Comparison of ENCODE assay signal across 8 mouse cellular contexts in genomic region chr10:75059396-75059795, GRCm38 (mm10). TPM values are rescaled to one million over a fixed set of nuclear protein-coding genes. Genes with fewer than 3 reads are reported as not detected.
DNase-seq lines count a peak whose midpoint lies in the region; ATAC-seq and TF ChIP-seq lines count a peak whose summit lies in the region.

No protein-coding gene starts in this region.

- no peaks in the 10 kb centered on the region for H3K36me3 ChIP-seq in embryonic facial prominence, embryonic 12.5 days
- no peaks in the 10 kb centered on the region for H3K36me3 ChIP-seq in heart, embryonic 11.5 days (ENCODE audit: control insufficient read depth, insufficient read depth, low read length)
- no peaks in the 10 kb centered on the region for H3K36me3 ChIP-seq in kidney, embryonic 14.5 days (ENCODE audit: control insufficient read depth, insufficient read depth, low read length)
- H3K36me3 ChIP-seq in midbrain, postnatal 0 days (ENCODE audit: insufficient read depth, low read length), result no peaks in the 10 kb centered on the region
- no peaks in the 10 kb centered on the region for H3K36me3 ChIP-seq in stomach, embryonic 14.5 days (ENCODE audit: control insufficient read depth, insufficient read depth, low read length)

- WGBS in embryonic facial prominence, embryonic 12.5 days, result under 1% methylated on average over 11 of the region's 11 CpGs
- WGBS in heart, embryonic 11.5 days (ENCODE audit: insufficient replicate concordance), result under 1% methylated on average over 11 of the region's 11 CpGs
- WGBS in kidney, embryonic 14.5 days, result 2% methylated on average over 11 of the region's 11 CpGs
- WGBS in midbrain, postnatal 0 days, result 2% methylated on average over 11 of the region's 11 CpGs
- WGBS in stomach, embryonic 14.5 days, result under 1% methylated on average over 11 of the region's 11 CpGs

- peak; percentile 88 for DNase-seq in 3T3-L1 (ENCODE audit: low read depth, low spot score)
- peak; percentile 78 for DNase-seq in adrenal gland, postnatal 14 days
- peak; percentile 56 for DNase-seq in liver
- peak; percentile 91 for DNase-seq in midbrain, postnatal 0 days (ENCODE audit: low spot score)

- no peaks in the 10 kb centered on the region for H3K27me3 ChIP-seq in embryonic facial prominence, embryonic 12.5 days
- H3K27me3 ChIP-seq in heart, embryonic 11.5 days (ENCODE audit: control insufficient read depth, insufficient read depth, low read length), result peaks cover 10% of the 10 kb centered on the region
- H3K27me3 ChIP-seq in kidney, embryonic 14.5 days (ENCODE audit: control insufficient read depth, insufficient read depth, low read length), result no peaks in the 10 kb centered on the region
- H3K27me3 ChIP-seq in midbrain, postnatal 0 days (ENCODE audit: insufficient read depth, low read length), result no peaks in the 10 kb centered on the region
- H3K27me3 ChIP-seq in stomach, embryonic 14.5 days (ENCODE audit: control insufficient read depth, insufficient read depth, low read length), result no peaks in the 10 kb centered on the region

- no peak overlapping the region for H3K27ac ChIP-seq in embryonic facial prominence, embryonic 12.5 days
- no peak overlapping the region for H3K27ac ChIP-seq in heart, embryonic 11.5 days (ENCODE audit: low read depth, low read length)
- H3K27ac ChIP-seq in kidney, embryonic 14.5 days (ENCODE audit: low read depth, low read length), result no peak overlapping the region
- H3K27ac ChIP-seq in midbrain, postnatal 0 days (ENCODE audit: low read depth, low read length), result 0 out of 2 replicates have a peak overlapping the region, but pooled peaks have one; percentile 4
- no peak overlapping the region for H3K27ac ChIP-seq in stomach, embryonic 14.5 days (ENCODE audit: low read length)

- no peaks in the 10 kb centered on the region for H3K9me3 ChIP-seq in embryonic facial prominence, embryonic 12.5 days
- H3K9me3 ChIP-seq in heart, embryonic 11.5 days (replicated peaks; ENCODE audit: control insufficient read depth, low read length), result no peaks in the 10 kb centered on the region
- H3K9me3 ChIP-seq in kidney, embryonic 14.5 days (ENCODE audit: control insufficient read depth, low read length), result no peaks in the 10 kb centered on the region
- H3K9me3 ChIP-seq in midbrain, postnatal 0 days (ENCODE audit: low read length), result no peaks in the 10 kb centered on the region
- no peaks in the 10 kb centered on the region for H3K9me3 ChIP-seq in stomach, embryonic 14.5 days (ENCODE audit: control insufficient read depth, low read depth, low read length)

- TF ChIP-seq CTCF in midbrain, postnatal 0 days (IDR thresholded peaks at IDR 0.05), result peak; percentile 86

- H3K4me2 ChIP-seq in embryonic facial prominence, embryonic 12.5 days (replicated peaks), result peak overlapping the region; percentile 89
- peak overlapping the region; percentile 90 for H3K4me2 ChIP-seq in heart, embryonic 11.5 days
- H3K4me2 ChIP-seq in kidney, embryonic 14.5 days (replicated peaks; ENCODE audit: low read depth, low read length), result peak overlapping the region; percentile 91
- peak overlapping the region; percentile 95 for H3K4me2 ChIP-seq in midbrain, postnatal 0 days (ENCODE audit: low read depth, low read length, poor library complexity, severe bottlenecking)
- H3K4me2 ChIP-seq in stomach, embryonic 14.5 days (replicated peaks; ENCODE audit: low read depth, low read length), result peak overlapping the region; percentile 93

- ATAC-seq in embryonic facial prominence, embryonic 12.5 days (ENCODE audit: insufficient number of reproducible peaks, insufficient read depth, low FRiP score, low TSS enrichment), result no peak
- ATAC-seq in heart, embryonic 11.5 days (replicated peaks; ENCODE audit: insufficient number of reproducible peaks, low FRiP score, low TSS enrichment), result peak; percentile 43; the same call in 1 of the 2 replicates
- no peak for ATAC-seq in kidney, embryonic 14.5 days (ENCODE audit: low FRiP score, low TSS enrichment)
- ATAC-seq in midbrain, postnatal 0 days (ENCODE audit: low FRiP score), result no peak
- ATAC-seq in stomach, embryonic 14.5 days (ENCODE audit: insufficient number of reproducible peaks, insufficient read depth, low FRiP score, low read depth), result no peak

- H3K4me1 ChIP-seq in embryonic facial prominence, embryonic 12.5 days, result peaks cover 41% of the 10 kb centered on the region
- peaks cover 36% of the 10 kb centered on the region for H3K4me1 ChIP-seq in heart, embryonic 11.5 days (ENCODE audit: control insufficient read depth, insufficient read depth, low read length)
- peaks cover 41% of the 10 kb centered on the region for H3K4me1 ChIP-seq in kidney, embryonic 14.5 days (ENCODE audit: control insufficient read depth, insufficient read depth, low read length)
- H3K4me1 ChIP-seq in midbrain, postnatal 0 days (ENCODE audit: insufficient read depth, low read length), result peaks cover 29% of the 10 kb centered on the region
- H3K4me1 ChIP-seq in stomach, embryonic 14.5 days (ENCODE audit: control insufficient read depth, insufficient read depth, low read length), result peaks cover 25% of the 10 kb centered on the region

- H3K9ac ChIP-seq in embryonic facial prominence, embryonic 12.5 days, result no peak overlapping the region; the same call in 1 of the 2 replicates
- no peak overlapping the region for H3K9ac ChIP-seq in heart, embryonic 11.5 days (ENCODE audit: low read depth, low read length)
- H3K9ac ChIP-seq in kidney, embryonic 14.5 days (ENCODE audit: low read depth, low read length), result no peak overlapping the region
- H3K9ac ChIP-seq in midbrain, postnatal 0 days (replicated peaks; ENCODE audit: low read length, poor library complexity, severe bottlenecking), result 0 out of 2 replicates have a peak overlapping the region, but pooled peaks have one; percentile 29
- no peak overlapping the region for H3K9ac ChIP-seq in stomach, embryonic 14.5 days (replicated peaks; ENCODE audit: low read depth, low read length)

- peak overlapping the region; percentile 88; the same call in 1 of the 2 replicates for H3K4me3 ChIP-seq in embryonic facial prominence, embryonic 12.5 days
- H3K4me3 ChIP-seq in heart, embryonic 11.5 days (ENCODE audit: low read depth, low read length), result peak overlapping the region; percentile 83
- H3K4me3 ChIP-seq in kidney, embryonic 14.5 days (ENCODE audit: low read length), result no peak overlapping the region
- peak overlapping the region; percentile 64; the same call in 1 of the 2 replicates for H3K4me3 ChIP-seq in midbrain, postnatal 0 days (ENCODE audit: low read depth, low read length)
- 0 out of 2 replicates have a peak overlapping the region, but pooled peaks have one; percentile 6 for H3K4me3 ChIP-seq in stomach, embryonic 14.5 days (ENCODE audit: low read depth, low read length)

RNA-seq across cellular contexts. Expression of gene Bcr, which starts 1.0 kb away (rescaled TPM):
- total RNA-seq in adrenal gland, postnatal 14 days (2021), result 26.3 and 27.1 TPM in 2 replicates
- 9.0 and 10.7 TPM in 2 replicates for polyA plus RNA-seq in embryonic facial prominence, embryonic 12.5 days (2016; fragmentation: Nextera tagmentation; extraction: Ambion mirVana)
- polyA plus RNA-seq in heart, embryonic 11.5 days (2014; fragmentation: Nextera tagmentation; extraction: Ambion mirVana), result 26.5 and 31.1 TPM in 2 replicates
- 9.2 and 10.0 TPM in 2 replicates for polyA plus RNA-seq in kidney, embryonic 14.5 days (2014; fragmentation: Nextera tagmentation; extraction: Ambion mirVana)
- total RNA-seq in midbrain, postnatal 0 days (2014; rRNA removed), result 59.8 and 63.5 TPM in 2 replicates
- polyA plus RNA-seq in midbrain, postnatal 0 days (2015; fragmentation: Nextera tagmentation; extraction: Ambion mirVana), result 9.4 and 11.0 TPM in 2 replicates
- 8.6 and 11.9 TPM in 2 replicates for polyA plus RNA-seq in stomach, embryonic 14.5 days (2014; fragmentation: Nextera tagmentation; extraction: Ambion mirVana)

RNA-seq across cellular contexts. Expression of gene Rab36, which starts 22.5 kb away (rescaled TPM):
- total RNA-seq in adrenal gland, postnatal 14 days (2021), result 9.7 and 13.7 TPM in 2 replicates
- 13.2 and 15.3 TPM in 2 replicates for polyA plus RNA-seq in embryonic facial prominence, embryonic 12.5 days (2016; fragmentation: Nextera tagmentation; extraction: Ambion mirVana)
- 4.1 and 5.2 TPM in 2 replicates for polyA plus RNA-seq in heart, embryonic 11.5 days (2014; fragmentation: Nextera tagmentation; extraction: Ambion mirVana)
- 9.6 and 11.8 TPM in 2 replicates for polyA plus RNA-seq in kidney, embryonic 14.5 days (2014; fragmentation: Nextera tagmentation; extraction: Ambion mirVana)
- 15.5 and 18.1 TPM in 2 replicates for total RNA-seq in midbrain, postnatal 0 days (2014; rRNA removed)
- 28.4 and 30.9 TPM in 2 replicates for polyA plus RNA-seq in midbrain, postnatal 0 days (2015; fragmentation: Nextera tagmentation; extraction: Ambion mirVana)
- 10.3 and 12.6 TPM in 2 replicates for polyA plus RNA-seq in stomach, embryonic 14.5 days (2014; fragmentation: Nextera tagmentation; extraction: Ambion mirVana)

RNA-seq across cellular contexts. Expression of gene Rsph14, which starts 27.0 kb away (rescaled TPM):
- total RNA-seq in adrenal gland, postnatal 14 days (2021), result 0.52 and 0.53 TPM in 2 replicates
- not detected in 2 replicates for polyA plus RNA-seq in embryonic facial prominence, embryonic 12.5 days (2016; fragmentation: Nextera tagmentation; extraction: Ambion mirVana)
- not detected in 2 replicates for polyA plus RNA-seq in heart, embryonic 11.5 days (2014; fragmentation: Nextera tagmentation; extraction: Ambion mirVana)
- not detected in 2 replicates for polyA plus RNA-seq in kidney, embryonic 14.5 days (2014; fragmentation: Nextera tagmentation; extraction: Ambion mirVana)
- 0.27 and 1.5 TPM in 2 replicates for total RNA-seq in midbrain, postnatal 0 days (2014; rRNA removed)
- 0.43 and 1.2 TPM in 2 replicates for polyA plus RNA-seq in midbrain, postnatal 0 days (2015; fragmentation: Nextera tagmentation; extraction: Ambion mirVana)
- polyA plus RNA-seq in stomach, embryonic 14.5 days (2014; fragmentation: Nextera tagmentation; extraction: Ambion mirVana), result not detected in 2 replicates
